Comparison of ENCODE assay signal across 17 mouse cellular contexts in genomic region chr3:83288118-83288840, GRCm38 (mm10).
A peak's percentile ranks its signal among the peaks of the same experiment; 100 is the strongest.
DNase-seq lines count a peak whose midpoint lies in the region; ATAC-seq and TF ChIP-seq lines count a peak whose summit lies in the region.
"Had no signal": no experiment of that assay in that cellular context is flagged by ENCODE, and none has a peak within 500 bp of the region (broad histone marks: within the 10 kb centered on the region; RNA-seq: fewer than 3 reads in every experiment).

No protein-coding gene starts in this region.

- H3K9me3 ChIP-seq in hindbrain, embryonic 10.5 days, result no peaks in the 10 kb centered on the region
- no peaks in the 10 kb centered on the region for H3K9me3 ChIP-seq in hindbrain, embryonic 12.5 days (replicated peaks)
- no peaks in the 10 kb centered on the region for H3K9me3 ChIP-seq in stomach, embryonic 16.5 days (replicated peaks; ENCODE audit: control insufficient read depth, low read length)
- H3K9me3 ChIP-seq in stomach, postnatal 0 days (ENCODE audit: control insufficient read depth, low read length), result no peaks in the 10 kb centered on the region
- H3K9me3 ChIP-seq: forebrain, embryonic 10.5 days; midbrain, embryonic 10.5 days had no signal

- 66% methylated on average over 6 of the region's 6 CpGs for WGBS in hindbrain, embryonic 10.5 days
- WGBS in hindbrain, embryonic 12.5 days, result 61% methylated on average over 6 of the region's 6 CpGs
- 32% methylated on average over 6 of the region's 6 CpGs for WGBS in stomach, embryonic 16.5 days
- 23% methylated on average over 6 of the region's 6 CpGs for WGBS in stomach, postnatal 0 days

- no peak overlapping the region for H3ac ChIP-seq in myocyte (ENCODE audit: control insufficient read depth, insufficient read length)

- H3K4me1 ChIP-seq in hindbrain, embryonic 10.5 days (replicated peaks), result 0 out of 2 replicates have a peak, but pooled peaks cover 4% of the 10 kb centered on the region
- H3K4me1 ChIP-seq in hindbrain, embryonic 12.5 days, result no peaks in the 10 kb centered on the region
- peaks cover 3% of the 10 kb centered on the region; the same call in 1 of the 2 replicates for H3K4me1 ChIP-seq in stomach, embryonic 16.5 days (ENCODE audit: control insufficient read depth, insufficient read depth, low read length)
- H3K4me1 ChIP-seq in stomach, postnatal 0 days (replicated peaks; ENCODE audit: control insufficient read depth, insufficient read depth), result no peaks in the 10 kb centered on the region

- ATAC-seq in hindbrain, embryonic 12.5 days (ENCODE audit: low FRiP score), result no peak
- ATAC-seq in stomach, embryonic 16.5 days (ENCODE audit: insufficient read depth, low FRiP score), result no peak
- ATAC-seq in stomach, postnatal 0 days (ENCODE audit: low FRiP score, low TSS enrichment), result no peak
- ATAC-seq in megakaryocyte, adult 5-6 weeks (ENCODE audit: poor library complexity, severe bottlenecking), result no peak

- H3K4me3 ChIP-seq in hindbrain, embryonic 10.5 days, result no peak overlapping the region
- H3K4me3 ChIP-seq in hindbrain, embryonic 12.5 days, result no peak overlapping the region
- H3K4me3 ChIP-seq in stomach, embryonic 16.5 days (replicated peaks; ENCODE audit: low read length), result no peak overlapping the region
- no peak overlapping the region for H3K4me3 ChIP-seq in stomach, postnatal 0 days (ENCODE audit: low read depth, low read length)
- H3K4me3 ChIP-seq in myocyte, result no peak overlapping the region
- H3K4me3 ChIP-seq: forebrain, embryonic 10.5 days; gastrocnemius, adult 2 months; midbrain, embryonic 10.5 days had no signal

- H3K27ac ChIP-seq in hindbrain, embryonic 10.5 days, result no peak overlapping the region
- H3K27ac ChIP-seq in hindbrain, embryonic 12.5 days, result no peak overlapping the region
- peak overlapping the region; percentile 49 for H3K27ac ChIP-seq in stomach, embryonic 16.5 days (ENCODE audit: low read length)
- H3K27ac ChIP-seq in stomach, postnatal 0 days (replicated peaks), result no peak overlapping the region
- H3K27ac ChIP-seq: forebrain, embryonic 10.5 days; gastrocnemius, adult 2 months; liver, embryonic 14.5 days; midbrain, embryonic 10.5 days had no signal

- TF ChIP-seq EP300 in stomach, postnatal 0 days (optimal IDR thresholded peaks at IDR 0.05), result no peak

- TF ChIP-seq POLR2A in myocyte (IDR thresholded peaks at IDR 0.05; ENCODE audit: insufficient read length, low read depth), result no peak

- peaks cover 5% of the 10 kb centered on the region; the same call in 1 of the 2 replicates for H3K27me3 ChIP-seq in hindbrain, embryonic 10.5 days (ENCODE audit: insufficient read depth, poor library complexity, severe bottlenecking)
- H3K27me3 ChIP-seq in hindbrain, embryonic 12.5 days, result no peaks in the 10 kb centered on the region
- H3K27me3 ChIP-seq in stomach, embryonic 16.5 days (ENCODE audit: control insufficient read depth, insufficient read depth, low read length), result no peaks in the 10 kb centered on the region
- no peaks in the 10 kb centered on the region for H3K27me3 ChIP-seq in stomach, postnatal 0 days (ENCODE audit: control insufficient read depth, insufficient read depth, low read length)
- no peaks in the 10 kb centered on the region for H3K27me3 ChIP-seq in myocyte (ENCODE audit: control insufficient read depth, insufficient read depth, insufficient read length)

- H3K79me2 ChIP-seq in myocyte (ENCODE audit: control insufficient read depth, insufficient read depth), result no peaks in the 10 kb centered on the region

- no peak overlapping the region for H3K9ac ChIP-seq in hindbrain, embryonic 12.5 days
- no peak overlapping the region for H3K9ac ChIP-seq in stomach, embryonic 16.5 days (ENCODE audit: low read length)
- no peak overlapping the region for H3K9ac ChIP-seq in stomach, postnatal 0 days (ENCODE audit: low read length)
- H3K9ac ChIP-seq: liver, embryonic 14.5 days had no signal

- no peak for TF ChIP-seq CTCF in stomach, postnatal 0 days (IDR thresholded peaks at IDR 0.05; ENCODE audit: low read depth)

- DNase-seq in hindbrain, embryonic 10.5 days (ENCODE audit: low spot score), result peak; percentile 34
- DNase-seq in stomach, postnatal 0 days (ENCODE audit: low spot score), result no peak
- peak; percentile 61 for DNase-seq in fibroblast of lung, adult 2 months (ENCODE audit: low read depth)
- DNase-seq in urinary bladder, postnatal 36 days (ENCODE audit: low spot score in 2 of 2), result no peak
- DNase-seq: B cell, adult 2 months; cerebellum, postnatal 36 days; gastrocnemius, adult 2 months; kidney, adult 8-10 months; layer of hippocampus, adult 9-11 months; lung, postnatal 10 days had no signal

- no peaks in the 10 kb centered on the region for H3K36me3 ChIP-seq in hindbrain, embryonic 10.5 days
- no peaks in the 10 kb centered on the region for H3K36me3 ChIP-seq in hindbrain, embryonic 12.5 days
- no peaks in the 10 kb centered on the region for H3K36me3 ChIP-seq in stomach, embryonic 16.5 days (ENCODE audit: control insufficient read depth, insufficient read depth, low read length)
- no peaks in the 10 kb centered on the region for H3K36me3 ChIP-seq in stomach, postnatal 0 days (ENCODE audit: control insufficient read depth, insufficient read depth, low read length)
- H3K36me3 ChIP-seq in myocyte (ENCODE audit: control insufficient read depth, insufficient read depth), result no peaks in the 10 kb centered on the region
- H3K36me3 ChIP-seq: forebrain, embryonic 10.5 days; midbrain, embryonic 10.5 days had no signal

- no peak overlapping the region for H3K4me2 ChIP-seq in hindbrain, embryonic 12.5 days (replicated peaks)
- no peak overlapping the region for H3K4me2 ChIP-seq in stomach, embryonic 16.5 days (ENCODE audit: low read depth, low read length)
- H3K4me2 ChIP-seq in stomach, postnatal 0 days (replicated peaks; ENCODE audit: low read depth), result no peak overlapping the region
- peak overlapping the region; percentile 35 for H3K4me2 ChIP-seq in myocyte (ENCODE audit: low read depth)

TF ChIP-seq in myocyte, 11 proteins besides CTCF, POLR2A, EP300 and RAD21:
- TF ChIP-seq REST (IDR thresholded peaks at IDR 0.05; ENCODE audit: insufficient read depth, insufficient read length) (no peak), MYOG (IDR thresholded peaks at IDR 0.05; ENCODE audit: control insufficient read depth in 1 of 3, insufficient read depth in 1 of 3, insufficient read length in 2 of 3, low read depth in 2 of 3) (peak in 1 of 3 experiments; percentile 50), SRF (IDR thresholded peaks at IDR 0.05; ENCODE audit: control insufficient read depth, insufficient read length, low read depth) (no peak), MYOD1 (IDR thresholded peaks at IDR 0.05; ENCODE audit: control insufficient read depth in 1 of 3, insufficient read length in 2 of 3, low read depth in 2 of 3) (peak in 2 of 3 experiments; percentile 29 to 30), MAX (IDR thresholded peaks at IDR 0.05; ENCODE audit: low read depth) (no peak), E2F4 (IDR thresholded peaks at IDR 0.05; ENCODE audit: insufficient read depth) (no peak)
TF ChIP-seq in myocyte: peak in this region for 2.

Comparison
In these comparisons a context has a peak if more than half of its experiments do, and no peak if none do; other contexts are left out.
1. DNase-seq: peak in hindbrain, embryonic 10.5 days (single experiment) and fibroblast of lung, adult 2 months (single experiment); none in stomach, postnatal 0 days (single experiment) and urinary bladder, postnatal 36 days (0 of 2).